Mouse (Mus musculus) C2C12 (cell line): ENCODE results near the gene Cela2a.

ENCODE experiments used
- CEBPB ChIP-seq: IDR thresholded peaks from one replicate; pipeline ENCODE4 v1.6.1; 2011; ENCODE audit warnings: low read depth, mild to moderate bottlenecking, control low read depth, moderate library complexity
- CTCF ChIP-seq: IDR thresholded peaks from one replicate; pipeline ENCODE4 v1.5.1; 2011; ENCODE audit not compliant: control insufficient read depth, insufficient read depth, insufficient read length
- FOSL1 ChIP-seq: IDR thresholded peaks from one replicate; pipeline ENCODE4 v1.8.0; 2011; ENCODE audit warnings: mild to moderate bottlenecking, low read length; ENCODE audit not compliant: poor library complexity, insufficient read depth, severe bottlenecking
- MAX ChIP-seq: IDR thresholded peaks from one replicate; pipeline ENCODE4 v1.6.1; 2011; ENCODE audit warnings: mild to moderate bottlenecking, control low read depth

GRCm38 (mm10) chr4:141804105-141804504 lies 21.9 kb downstream of the Cela2a start:
- TF ChIP-seq CTCF (no peak), MAX (no peak), FOSL1 (no peak), CEBPB (no peak)
